ENCODE assay signal across 25 mouse cellular contexts in genomic region chr9:25438836-25439235, GRCm38 (mm10). TPM values are rescaled to one million over a fixed set of nuclear protein-coding genes. Genes with fewer than 3 reads are reported as not detected.
A peak's percentile ranks its signal among the peaks of the same experiment; 100 is the strongest.
DNase-seq lines count a peak whose midpoint lies in the region.
"Had no signal": no experiment of that assay in that cellular context is flagged by ENCODE, and none has a peak within 500 bp of the region (broad histone marks: within the 10 kb centered on the region; RNA-seq: fewer than 3 reads in every experiment).

No protein-coding gene starts in this region.

- DNase-seq in adrenal gland, postnatal 14 days = peak; percentile 46
- DNase-seq in adrenal gland, adult 18-20 months (ENCODE audit: low spot score in 2 of 2) = no peak
- peak; percentile 17 to 32 for DNase-seq in heart, adult 18-20 months
- no peak for DNase-seq in heart, adult 8-10 months (ENCODE audit: low spot score)
- peak; percentile 13 for DNase-seq in kidney, postnatal 10 days
- no peak for DNase-seq in kidney, adult 18-20 months
- DNase-seq in thymus, postnatal 14 days = no peak
- DNase-seq: cerebellum, adult 8-10 months; cerebellum, postnatal 25 days; forebrain, postnatal 0 days; gastrocnemius, postnatal 14 days; layer of hippocampus, adult 9-11 months; liver, embryonic 13.5 days; right cerebral cortex, adult 18-20 months; thymus, adult 2 months; thymus, postnatal 4 days had no signal

- H3K27ac ChIP-seq in brown adipose tissue, adult 24 weeks (replicated peaks; ENCODE audit: low read depth, low read length) = peak overlapping the region; percentile 23; the same call in 1 of the 2 replicates
- H3K27ac ChIP-seq: embryonic facial prominence, embryonic 10.5 days; embryonic facial prominence, embryonic 15.5 days; forebrain, embryonic 12.5 days; hindbrain, embryonic 13.5 days; limb, embryonic 10.5 days; limb, embryonic 15.5 days; liver, embryonic 13.5 days; neural tube, embryonic 12.5 days had no signal

- peaks cover 3% of the 10 kb centered on the region; the same call in 1 of the 2 replicates for H3K4me1 ChIP-seq in brown adipose tissue, adult 24 weeks (ENCODE audit: control insufficient read depth, insufficient read depth, insufficient read length, low read length)
- H3K4me1 ChIP-seq: embryonic facial prominence, embryonic 15.5 days; forebrain, embryonic 12.5 days; hindbrain, embryonic 13.5 days; limb, embryonic 10.5 days; limb, embryonic 15.5 days; liver, embryonic 13.5 days; neural tube, embryonic 12.5 days had no signal

- no peak overlapping the region for H3K4me3 ChIP-seq in brown adipose tissue, adult 24 weeks (ENCODE audit: insufficient read depth, low read depth, low read length)
- H3K4me3 ChIP-seq: embryonic facial prominence, embryonic 10.5 days; embryonic facial prominence, embryonic 15.5 days; forebrain, embryonic 12.5 days; hindbrain, embryonic 13.5 days; limb, embryonic 10.5 days; limb, embryonic 15.5 days; liver, embryonic 13.5 days; myocyte; neural tube, embryonic 12.5 days had no signal

RNA-seq across cellular contexts. Expression of gene Eepd1, which starts 42.5 kb away (rescaled TPM):
- 17.8 and 19.8 TPM in 2 replicates for total RNA-seq in adrenal gland, postnatal 14 days (2021)
- total RNA-seq in adrenal gland, adult 18-20 months (2021) = 10 to 100 TPM; 20.3 to 60.0 TPM
- total RNA-seq in heart, adult 18-20 months (2021) = 10 to 100 TPM; 21.5 to 25.5 TPM
- total RNA-seq in heart, adult 8-10 months (2022) = 10 to 100 TPM; 16.6 to 24.4 (median 20.6) TPM
- polyA plus RNA-seq in brown adipose tissue, adult 24 weeks (2012; ENCODE audit: insufficient read depth, insufficient read length, missing spikeins) = 13.9 and 15.6 TPM in 2 replicates

Comparison
In these comparisons a context has a peak if more than half of its experiments do, and no peak if none do; other contexts are left out.
1. DNase-seq: peak in adrenal gland, postnatal 14 days (single experiment), heart, adult 18-20 months (2 of 2) and kidney, postnatal 10 days (single experiment); none in adrenal gland, adult 18-20 months (0 of 2), heart, adult 8-10 months (single experiment), kidney, adult 18-20 months (single experiment) and thymus, postnatal 14 days (single experiment).